Mouse (Mus musculus): Measurements from ENCODE around the gene Uggt2. TPM values are rescaled to one million over a fixed set of nuclear protein-coding genes. Genes with fewer than 3 reads are reported as not detected.

The Uggt2 gene
- total and polyA plus RNA-seq, 2 experiments: 0.98 to 3.0 TPM

DNA sequence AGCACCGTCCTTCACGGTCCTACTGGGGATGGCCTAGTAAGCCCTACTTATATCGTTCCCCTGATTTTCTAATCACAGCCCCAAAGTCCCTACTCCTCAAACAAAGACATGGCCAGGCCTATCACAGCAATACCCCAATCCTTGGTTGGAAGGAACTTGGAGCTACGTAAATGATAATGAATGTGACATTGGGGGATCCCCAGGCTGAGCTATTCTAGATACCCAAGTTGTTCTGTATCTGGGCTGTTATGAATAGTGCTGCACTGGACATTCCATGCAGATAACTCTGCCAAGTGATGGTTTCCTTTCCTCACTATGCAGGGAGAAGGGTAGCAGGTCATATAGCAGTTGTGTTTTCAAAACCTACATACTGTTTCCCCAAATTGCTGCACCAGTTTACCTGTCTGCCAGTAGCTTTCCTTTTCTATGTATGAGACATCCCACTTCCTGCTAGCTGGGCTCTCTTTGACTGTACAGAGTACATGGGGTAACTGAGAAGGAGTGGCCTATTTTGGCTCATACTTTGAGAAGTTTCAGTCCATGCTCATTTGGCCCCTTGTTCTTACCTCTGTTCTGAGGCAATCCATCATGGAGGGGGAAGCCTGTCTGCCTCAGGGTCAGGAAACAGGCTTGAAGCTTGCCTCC, 133.8 kb downstream of the Uggt2 start:
- Histone ChIP-seq H3K4me1 (ENCODE audit: control insufficient read depth, insufficient read depth, low read length) (no peaks in the 10 kb centered on the region), H3K9ac (ENCODE audit: low read depth, low read length) (no peak overlapping the region), H3K27ac (replicated peaks; ENCODE audit: insufficient read depth, low read depth, low read length) (no peak overlapping the region), H3K27me3 (ENCODE audit: control insufficient read depth, insufficient read depth, low read length) (no peaks in the 10 kb centered on the region), H3K4me3 (ENCODE audit: insufficient read depth, low read depth, low read length) (no peak overlapping the region), H3K79me2 (ENCODE audit: control insufficient read depth, insufficient read depth, low read length) (no peaks in the 10 kb centered on the region), H3K36me3 (ENCODE audit: control insufficient read depth, insufficient read depth, low read length) (peaks cover 59% of the 10 kb centered on the region)
- 92% methylated on average over 4 of the region's 4 CpGs for whole genome bisulfite sequencing
- DNase-seq (ENCODE audit: extremely low read depth, low read depth, low spot score): no peak
- TF ChIP-seq POLR2A (IDR thresholded peaks at IDR 0.05; ENCODE audit: extremely low read depth, insufficient read depth, low read length): no peak
- no peak for TF ChIP-seq CTCF (IDR thresholded peaks at IDR 0.05; ENCODE audit: low read depth, low read length)

DNA sequence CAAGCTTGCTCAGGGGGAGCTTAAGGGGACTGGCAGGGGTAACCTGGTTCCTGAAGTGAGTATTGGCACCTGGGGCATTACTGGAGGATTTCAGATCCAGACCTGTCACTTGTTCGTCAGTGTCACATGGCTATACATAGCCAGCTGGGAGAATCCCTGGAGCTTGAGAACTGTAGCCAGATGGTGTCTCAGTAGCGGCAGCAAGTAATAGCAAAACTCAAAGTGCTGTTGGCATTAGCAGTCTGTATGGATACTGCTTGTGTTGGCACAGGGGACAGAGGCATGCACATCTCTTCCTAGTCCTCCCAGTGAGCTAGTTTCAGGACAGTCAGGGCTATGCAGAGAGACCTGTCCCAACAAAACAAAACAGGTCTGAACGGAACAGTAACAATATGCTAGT, 141.2 kb downstream of the Uggt2 start:
- peaks cover 4% of the 10 kb centered on the region; the same call in 1 of the 2 replicates for H3K79me2 ChIP-seq (ENCODE audit: control insufficient read depth, insufficient read depth, low read length)
- no peak for DNase-seq (ENCODE audit: extremely low read depth, low read depth, low spot score)
- no peak overlapping the region for H3K9ac ChIP-seq (ENCODE audit: low read depth, low read length)
- H3K4me1 ChIP-seq (ENCODE audit: control insufficient read depth, insufficient read depth, low read length): no peaks in the 10 kb centered on the region
- H3K27me3 ChIP-seq (ENCODE audit: control insufficient read depth, insufficient read depth, low read length): no peaks in the 10 kb centered on the region
- H3K4me3 ChIP-seq (ENCODE audit: insufficient read depth, low read depth, low read length): no peak overlapping the region
- peaks cover 57% of the 10 kb centered on the region for H3K36me3 ChIP-seq (ENCODE audit: control insufficient read depth, insufficient read depth, low read length)
- no peak for TF ChIP-seq CTCF (IDR thresholded peaks at IDR 0.05; ENCODE audit: low read depth, low read length)
- no peak for TF ChIP-seq POLR2A (IDR thresholded peaks at IDR 0.05; ENCODE audit: extremely low read depth, insufficient read depth, low read length)
- 96% methylated on average over 3 of the region's 3 CpGs for WGBS
- no peak overlapping the region for H3K27ac ChIP-seq (replicated peaks; ENCODE audit: insufficient read depth, low read depth, low read length)

DNA sequence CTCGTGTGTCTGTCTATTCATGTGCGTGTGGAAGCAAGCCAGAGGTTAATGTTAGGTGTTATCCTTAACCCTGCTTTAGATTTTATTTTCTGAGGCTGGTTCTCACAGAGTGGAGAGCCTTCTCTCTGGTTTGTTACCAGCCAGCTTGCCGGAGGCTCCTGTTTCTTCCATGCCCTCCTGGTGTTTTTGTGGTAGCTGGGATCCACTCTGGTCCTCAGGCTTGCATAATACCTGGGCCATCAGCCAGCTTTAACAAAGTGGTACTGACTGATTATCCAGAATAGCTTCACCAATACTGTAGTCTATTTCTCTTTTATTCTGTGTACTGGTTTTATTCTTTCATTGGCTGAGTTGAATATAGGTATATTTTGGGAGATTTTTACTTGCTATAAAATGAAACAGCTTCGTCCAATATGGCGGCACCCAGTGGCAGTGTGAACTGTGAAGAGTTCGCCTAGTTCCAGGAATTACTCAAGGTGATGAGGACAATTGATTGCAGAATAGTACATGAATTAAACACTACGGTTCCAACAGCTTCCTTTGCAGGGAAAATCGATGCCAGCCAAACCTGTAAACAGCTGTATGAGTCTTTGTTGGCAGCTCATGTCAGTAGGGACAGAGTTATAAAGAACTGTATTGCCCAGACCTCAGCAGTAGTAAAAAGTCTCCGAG, 147.2 kb downstream of the Uggt2 start:
- Histone ChIP-seq H3K4me1 (ENCODE audit: control insufficient read depth, insufficient read depth, low read length) (peaks cover 20% of the 10 kb centered on the region), H3K36me3 (ENCODE audit: control insufficient read depth, insufficient read depth, low read length) (peaks cover 19% of the 10 kb centered on the region), H3K4me3 (ENCODE audit: insufficient read depth, low read depth, low read length) (no peak overlapping the region), H3K9ac (ENCODE audit: low read depth, low read length) (peak overlapping the region; percentile 36; the same call in 1 of the 2 replicates), H3K27me3 (ENCODE audit: control insufficient read depth, insufficient read depth, low read length) (no peaks in the 10 kb centered on the region), H3K79me2 (ENCODE audit: control insufficient read depth, insufficient read depth, low read length) (peaks cover 22% of the 10 kb centered on the region; the same call in 1 of the 2 replicates), H3K27ac (replicated peaks; ENCODE audit: insufficient read depth, low read depth, low read length) (peak overlapping the region; percentile 83)
- WGBS: 38% methylated on average over 9 of the region's 9 CpGs
- TF ChIP-seq POLR2A (IDR thresholded peaks at IDR 0.05; ENCODE audit: extremely low read depth, insufficient read depth, low read length) (no peak), CTCF (IDR thresholded peaks at IDR 0.05; ENCODE audit: low read depth, low read length) (no peak)
- DNase-seq (ENCODE audit: extremely low read depth, low read depth, low spot score): peak; percentile 90

DNA sequence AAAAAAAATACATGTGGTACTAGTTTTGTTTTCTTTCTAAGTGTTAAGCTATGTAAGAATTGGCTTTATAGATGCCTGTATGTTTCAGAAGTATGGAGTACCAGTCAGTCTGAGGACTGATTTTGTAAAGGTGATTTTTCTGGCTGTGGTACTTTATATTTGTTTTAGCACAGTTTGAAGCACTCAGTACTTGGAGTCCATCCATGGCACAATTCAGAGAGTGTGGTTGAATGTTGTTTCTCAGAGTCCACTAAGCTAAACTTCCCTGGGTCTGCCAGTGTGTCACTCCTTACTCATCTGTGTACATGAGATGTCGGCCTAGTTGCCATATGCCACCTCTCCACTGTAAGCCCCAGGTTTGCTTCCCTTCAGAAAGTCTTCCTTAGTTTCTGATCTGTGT, 150.4 kb downstream of the Uggt2 start:
- DNase-seq (ENCODE audit: extremely low read depth, low read depth, low spot score): peak; percentile 91
- Histone ChIP-seq H3K4me1 (ENCODE audit: control insufficient read depth, insufficient read depth, low read length) (peaks cover 34% of the 10 kb centered on the region), H3K27me3 (ENCODE audit: control insufficient read depth, insufficient read depth, low read length) (no peaks in the 10 kb centered on the region), H3K9ac (ENCODE audit: low read depth, low read length) (no peak overlapping the region), H3K4me3 (ENCODE audit: insufficient read depth, low read depth, low read length) (no peak overlapping the region), H3K36me3 (ENCODE audit: control insufficient read depth, insufficient read depth, low read length) (peaks cover 5% of the 10 kb centered on the region; the same call in 1 of the 2 replicates), H3K79me2 (ENCODE audit: control insufficient read depth, insufficient read depth, low read length) (peaks cover 34% of the 10 kb centered on the region), H3K27ac (replicated peaks; ENCODE audit: insufficient read depth, low read depth, low read length) (no peak overlapping the region)
- no peak for TF ChIP-seq CTCF (IDR thresholded peaks at IDR 0.05; ENCODE audit: low read depth, low read length)
- no peak for TF ChIP-seq POLR2A (IDR thresholded peaks at IDR 0.05; ENCODE audit: extremely low read depth, insufficient read depth, low read length)
- 21% methylated on average over 1 of the region's 1 CpGs for WGBS

DNA sequence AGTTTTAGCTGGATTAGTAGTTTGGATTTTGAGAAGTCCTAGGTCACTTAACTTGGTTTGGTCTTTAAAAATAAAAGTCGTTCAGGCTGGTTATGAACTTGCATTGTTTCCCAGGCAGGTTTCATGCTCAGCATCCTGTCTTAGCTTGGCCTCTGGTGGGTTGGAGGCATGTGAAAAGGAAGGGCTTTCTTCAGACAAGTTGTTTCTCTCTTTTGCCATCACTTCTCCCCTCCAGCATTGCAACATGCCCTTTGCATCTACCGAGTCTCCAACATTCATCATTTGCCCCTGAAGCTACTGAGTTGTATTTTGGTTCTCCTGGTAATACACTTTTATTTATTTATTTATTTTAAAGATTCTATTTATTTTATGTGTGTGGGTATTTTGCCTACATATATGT, 154.5 kb downstream of the Uggt2 start:
- DNase-seq (ENCODE audit: extremely low read depth, low read depth, low spot score): no peak
- H3K9ac ChIP-seq (ENCODE audit: low read depth, low read length): no peak overlapping the region
- no peak overlapping the region for H3K4me3 ChIP-seq (ENCODE audit: insufficient read depth, low read depth, low read length)
- H3K79me2 ChIP-seq (ENCODE audit: control insufficient read depth, insufficient read depth, low read length): peaks cover 35% of the 10 kb centered on the region
- WGBS: 37% methylated on average over 2 of the region's 2 CpGs
- no peak overlapping the region for H3K27ac ChIP-seq (replicated peaks; ENCODE audit: insufficient read depth, low read depth, low read length)
- H3K36me3 ChIP-seq (ENCODE audit: control insufficient read depth, insufficient read depth, low read length): no peaks in the 10 kb centered on the region
- TF ChIP-seq CTCF (IDR thresholded peaks at IDR 0.05; ENCODE audit: low read depth, low read length) (no peak), POLR2A (IDR thresholded peaks at IDR 0.05; ENCODE audit: extremely low read depth, insufficient read depth, low read length) (no peak)
- H3K27me3 ChIP-seq (ENCODE audit: control insufficient read depth, insufficient read depth, low read length): no peaks in the 10 kb centered on the region
- peaks cover 44% of the 10 kb centered on the region for H3K4me1 ChIP-seq (ENCODE audit: control insufficient read depth, insufficient read depth, low read length)

DNA sequence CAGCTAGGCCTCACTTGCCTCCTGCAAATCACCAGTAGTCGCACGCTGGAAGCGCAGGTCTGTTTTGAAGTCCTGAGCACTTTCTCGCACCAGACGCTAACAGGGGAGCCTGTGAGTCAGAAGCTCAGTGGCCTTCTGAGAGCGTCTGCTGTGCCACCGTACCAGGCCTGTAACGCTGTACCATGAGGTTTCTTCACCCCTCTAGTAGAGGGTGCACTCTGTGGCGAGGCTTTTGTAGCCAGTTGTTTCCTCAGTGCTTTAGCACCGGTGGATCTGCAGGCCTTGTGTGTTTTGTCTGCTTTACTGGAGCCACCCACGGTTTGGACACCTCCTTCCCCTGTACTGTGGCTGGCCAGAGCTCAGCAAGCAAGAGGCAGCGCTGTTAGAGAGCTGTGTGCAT, 157.2 kb downstream of the Uggt2 start:
- Histone ChIP-seq H3K79me2 (ENCODE audit: control insufficient read depth, insufficient read depth, low read length) (peaks cover 38% of the 10 kb centered on the region), H3K27ac (replicated peaks; ENCODE audit: insufficient read depth, low read depth, low read length) (no peak overlapping the region), H3K9ac (ENCODE audit: low read depth, low read length) (no peak overlapping the region), H3K36me3 (ENCODE audit: control insufficient read depth, insufficient read depth, low read length) (no peaks in the 10 kb centered on the region), H3K27me3 (ENCODE audit: control insufficient read depth, insufficient read depth, low read length) (no peaks in the 10 kb centered on the region), H3K4me3 (ENCODE audit: insufficient read depth, low read depth, low read length) (no peak overlapping the region), H3K4me1 (ENCODE audit: control insufficient read depth, insufficient read depth, low read length) (peaks cover 38% of the 10 kb centered on the region)
- TF ChIP-seq CTCF (IDR thresholded peaks at IDR 0.05; ENCODE audit: low read depth, low read length) (no peak), POLR2A (IDR thresholded peaks at IDR 0.05; ENCODE audit: extremely low read depth, insufficient read depth, low read length) (no peak)
- 33% methylated on average over 12 of the region's 12 CpGs for WGBS
- DNase-seq (ENCODE audit: extremely low read depth, low read depth, low spot score): no peak
